Mouse (Mus musculus) midbrain, embryonic 10.5 days (tissue): ENCODE results near the gene Pus7. TPM values are rescaled to one million over a fixed set of nuclear protein-coding genes. Genes with fewer than 3 reads are reported as not detected.

Experiments
- DNase-seq: peaks from one replicate; pipeline ENCODE4 v3.0.0-alpha.2; 2017; ENCODE audit warnings: low spot score
- H3K27ac ChIP-seq: fragments of 300-500 bp; sonication (generic); replicated peaks from 2 replicates; pipeline ENCODE4 v1.5.1; 2016; ENCODE audit warnings: mild to moderate bottlenecking
- H3K27me3 ChIP-seq: fragments of 300-500 bp; sonication (generic); 2 replicates; pipeline ENCODE4 v1.6.1; 2016; ENCODE audit warnings: low read depth, mild to moderate bottlenecking; ENCODE audit not compliant: poor library complexity, severe bottlenecking
- H3K36me3 ChIP-seq: fragments of 300-500 bp; sonication (generic); 2 replicates; pipeline ENCODE4 v1.6.1; 2016; ENCODE audit warnings: mild to moderate bottlenecking, moderate library complexity
- H3K4me1 ChIP-seq: fragments of 300-500 bp; sonication (generic); 2 replicates; pipeline ENCODE4 v1.6.1; 2016
- H3K4me3 ChIP-seq: fragments of 300-500 bp; sonication (generic); 2 replicates; pipeline ENCODE4 v1.5.1; 2016; ENCODE audit warnings: mild to moderate bottlenecking, moderate library complexity
- H3K9me3 ChIP-seq: fragments of 300-500 bp; sonication (generic); replicated peaks from 2 replicates; pipeline ENCODE4 v1.6.1; 2016; ENCODE audit warnings: mild to moderate bottlenecking
- WGBS: fragments of 180-500 bp; shearing (Covaris S2); methylation state at CpG from one replicate; pipeline ENCODE4 v1.1.7; 2016; 5-methylcytosine and 5-hydroxymethylcytosine counted together
- polyA plus RNA-seq: library from polyadenylated mRNA; unstranded; fragments of >200 nt; fragmentation: Nextera tagmentation; extraction: Ambion mirVana; gene quantifications from 2 replicates; pipeline ENCODE4 v1.2.1, GENCODE M21; 2016

The Pus7 gene
- polyA plus RNA-seq: 32.3 and 37.7 TPM in 2 replicates

- Histone ChIP-seq H3K36me3 (peaks cover under 1% of the 10 kb centered on the region; the same call in 1 of the 2 replicates), H3K4me1 (peaks cover 29% of the 10 kb centered on the region), H3K27me3 (no peaks in the 10 kb centered on the region), H3K9me3 (no peaks in the 10 kb centered on the region; the same call in 1 of the 2 replicates), H3K4me3 (peak within 1 kb of the TSS; percentile 88), H3K27ac (peak within 1 kb of the TSS; percentile 87)
- DNase-seq: peak; percentile 86
- WGBS: under 1% methylated on average over 83 of the region's 86 CpGs
Measured at GRCm38 (mm10) chr5:23782931-23783877, at the start of gene Pus7. Pus7 (minus strand) TSS chr5:23783711.

GRCm38 (mm10) chr5:23830897-23831752 is 47.6 kb upstream of the Pus7 start:
- Histone ChIP-seq H3K4me1 (peaks cover 4% of the 10 kb centered on the region), H3K27ac (no peak overlapping the region), H3K36me3 (no peaks in the 10 kb centered on the region), H3K27me3 (peaks cover 24% of the 10 kb centered on the region), H3K9me3 (0 out of 2 replicates have a peak, but pooled peaks cover 5% of the 10 kb centered on the region), H3K4me3 (peak overlapping the region; percentile 33)
- DNase-seq: no peak
- 50% methylated on average over 58 of the region's 58 CpGs for WGBS

GRCm38 (mm10) chr5:23826321-23827004 is 43.0 kb upstream of the Pus7 start:
- H3K27ac ChIP-seq: no peak overlapping the region
- 0 out of 2 replicates have a peak, but pooled peaks cover 4% of the 10 kb centered on the region for H3K9me3 ChIP-seq
- H3K27me3 ChIP-seq: peaks cover 16% of the 10 kb centered on the region
- H3K36me3 ChIP-seq: no peaks in the 10 kb centered on the region
- H3K4me3 ChIP-seq: no peak overlapping the region
- H3K4me1 ChIP-seq: peaks cover 4% of the 10 kb centered on the region
- 39% methylated on average over 11 of the region's 11 CpGs for WGBS
- peak; percentile 57 for DNase-seq

- Histone ChIP-seq H3K36me3 (peaks cover 12% of the 10 kb centered on the region), H3K27me3 (no peaks in the 10 kb centered on the region), H3K4me3 (no peak overlapping the region), H3K9me3 (no peaks in the 10 kb centered on the region), H3K27ac (no peak overlapping the region), H3K4me1 (no peaks in the 10 kb centered on the region)
- DNase-seq: no peak
- WGBS: 82% methylated on average over 8 of the region's 8 CpGs
Measured at GRCm38 (mm10) chr5:23824171-23824733, 40.7 kb upstream of the Pus7 start.

- H3K27ac ChIP-seq: no peak overlapping the region
- H3K4me3 ChIP-seq: no peak overlapping the region
- H3K27me3 ChIP-seq: no peaks in the 10 kb centered on the region
- WGBS: 79% methylated on average over 11 of the region's 11 CpGs
- H3K36me3 ChIP-seq: peaks cover 28% of the 10 kb centered on the region
- H3K9me3 ChIP-seq: no peaks in the 10 kb centered on the region
- no peak for DNase-seq
- H3K4me1 ChIP-seq: no peaks in the 10 kb centered on the region
Measured at GRCm38 (mm10) chr5:23822306-23822705, 38.8 kb upstream of the Pus7 start.

- Histone ChIP-seq H3K4me1 (no peaks in the 10 kb centered on the region), H3K27ac (no peak overlapping the region), H3K9me3 (peaks cover 14% of the 10 kb centered on the region; the same call in 1 of the 2 replicates), H3K27me3 (no peaks in the 10 kb centered on the region), H3K36me3 (peaks cover 81% of the 10 kb centered on the region), H3K4me3 (no peak overlapping the region)
- WGBS: 92% methylated on average over 15 of the region's 15 CpGs
- no peak for DNase-seq
Measured at GRCm38 (mm10) chr5:23816681-23817080, 33.2 kb upstream of the Pus7 start.

GRCm38 (mm10) chr5:23814841-23815240 is 31.3 kb upstream of the Pus7 start:
- Histone ChIP-seq H3K4me1 (no peaks in the 10 kb centered on the region), H3K4me3 (no peak overlapping the region), H3K27ac (no peak overlapping the region), H3K36me3 (peaks cover 92% of the 10 kb centered on the region), H3K9me3 (peaks cover 14% of the 10 kb centered on the region; the same call in 1 of the 2 replicates), H3K27me3 (no peaks in the 10 kb centered on the region)
- DNase-seq: no peak
- WGBS: 51% methylated on average over 5 of the region's 5 CpGs

- peaks cover 47% of the 10 kb centered on the region for H3K36me3 ChIP-seq
- H3K4me1 ChIP-seq: peaks cover 11% of the 10 kb centered on the region
- H3K4me3 ChIP-seq: no peak overlapping the region
- no peak overlapping the region for H3K27ac ChIP-seq
- no peaks in the 10 kb centered on the region for H3K9me3 ChIP-seq
- 91% methylated on average over 2 of the region's 2 CpGs for WGBS
- no peak for DNase-seq
- H3K27me3 ChIP-seq: no peaks in the 10 kb centered on the region
Measured at GRCm38 (mm10) chr5:23792726-23793125, 9.2 kb upstream of the Pus7 start.

- WGBS: 88% methylated on average over 4 of the region's 4 CpGs
- Histone ChIP-seq H3K4me1 (peaks cover 13% of the 10 kb centered on the region), H3K36me3 (peaks cover 21% of the 10 kb centered on the region), H3K27me3 (no peaks in the 10 kb centered on the region), H3K27ac (no peak overlapping the region), H3K4me3 (peak overlapping the region; percentile 96; the same call in 1 of the 2 replicates), H3K9me3 (no peaks in the 10 kb centered on the region; the same call in 1 of the 2 replicates)
- no peak for DNase-seq
Measured at GRCm38 (mm10) chr5:23789078-23789612, 5.6 kb upstream of the Pus7 start.

GRCm38 (mm10) chr5:23788390-23788830 is 4.9 kb upstream of the Pus7 start:
- no peak overlapping the region for H3K27ac ChIP-seq
- no peaks in the 10 kb centered on the region for H3K27me3 ChIP-seq
- no peaks in the 10 kb centered on the region; the same call in 1 of the 2 replicates for H3K9me3 ChIP-seq
- no peak for DNase-seq
- H3K36me3 ChIP-seq: peaks cover 18% of the 10 kb centered on the region
- H3K4me3 ChIP-seq: peak overlapping the region; percentile 96
- WGBS: 54% methylated on average over 3 of the region's 3 CpGs
- peaks cover 17% of the 10 kb centered on the region for H3K4me1 ChIP-seq

GRCm38 (mm10) chr5:23787536-23788389 is 4.3 kb upstream of the Pus7 start, which contains the start of gene Rint1:
Rint1 (plus strand) TSS chr5:23787711.
- peak within 1 kb of the TSS; percentile 87 for H3K27ac ChIP-seq
- WGBS: 3% methylated on average over 47 of the region's 47 CpGs

More at GRCm38 (mm10) chr5:23787536-23788389, 4.3 kb upstream of the Pus7 start, which contains the start of gene Rint1:
- H3K4me3 ChIP-seq: peak within 1 kb of the TSS; percentile 96
- DNase-seq: peak; percentile 94
- H3K9me3 ChIP-seq: no peaks in the 10 kb centered on the region; the same call in 1 of the 2 replicates
- peaks cover 18% of the 10 kb centered on the region for H3K36me3 ChIP-seq
- H3K4me1 ChIP-seq: peaks cover 18% of the 10 kb centered on the region
- H3K27me3 ChIP-seq: no peaks in the 10 kb centered on the region
